Mouse (Mus musculus): ENCODE measurements around the gene AI467606. TPM values are rescaled to one million over a fixed set of nuclear protein-coding genes. Genes with fewer than 3 reads are reported as not detected.
A peak's percentile ranks its signal among the peaks of the same experiment; 100 is the strongest.

AI467606 gene
- polyA plus RNA-seq, 1 experiment: 45.0 TPM

- no peak overlapping the region for H3ac ChIP-seq (ENCODE audit: control insufficient read depth, insufficient read length)
- peaks cover 6% of the 10 kb centered on the region for H3K36me3 ChIP-seq (ENCODE audit: control insufficient read depth, insufficient read depth)
- H3K27me3 ChIP-seq (ENCODE audit: control insufficient read depth, insufficient read depth, insufficient read length): no peaks in the 10 kb centered on the region
- no peak overlapping the region for H3K4me2 ChIP-seq (ENCODE audit: low read depth)
- peaks cover 18% of the 10 kb centered on the region for H3K79me2 ChIP-seq (ENCODE audit: control insufficient read depth, insufficient read depth)
- TF ChIP-seq REST (IDR thresholded peaks at IDR 0.05; ENCODE audit: insufficient read depth, insufficient read length) (no peak), USF1 (IDR thresholded peaks at IDR 0.05; ENCODE audit: low read depth) (no peak), CEBPB (IDR thresholded peaks at IDR 0.05; ENCODE audit: insufficient read depth, poor library complexity, severe bottlenecking) (no peak), MAX (IDR thresholded peaks at IDR 0.05; ENCODE audit: low read depth) (no peak)
- no peak overlapping the region for H3K4me3 ChIP-seq
These were observed 3.1 kb upstream of the AI467606 start for GRCm38 (mm10) chr7:127088083-127088482.

GRCm38 (mm10) chr7:127088901-127089845 is 2.0 kb upstream of the AI467606 start:
- H3K4me2 ChIP-seq (ENCODE audit: low read depth): peak overlapping the region; percentile 36
- no peak overlapping the region for H3K4me3 ChIP-seq
- no peaks in the 10 kb centered on the region for H3K27me3 ChIP-seq (ENCODE audit: control insufficient read depth, insufficient read depth, insufficient read length)
- H3ac ChIP-seq (ENCODE audit: control insufficient read depth, insufficient read length): no peak overlapping the region
- peaks cover 20% of the 10 kb centered on the region for H3K79me2 ChIP-seq (ENCODE audit: control insufficient read depth, insufficient read depth)
- no peak for TF ChIP-seq TCF3 (IDR thresholded peaks at IDR 0.05; ENCODE audit: insufficient read length, low read depth)
- no peak for TF ChIP-seq POLR2A (IDR thresholded peaks at IDR 0.05; ENCODE audit: insufficient read length, low read depth)
- TF ChIP-seq REST (IDR thresholded peaks at IDR 0.05; ENCODE audit: insufficient read depth, insufficient read length): no peak
- peak; percentile 8 for TF ChIP-seq TCF12 (IDR thresholded peaks at IDR 0.05; ENCODE audit: insufficient read depth, poor library complexity, severe bottlenecking)
- TF ChIP-seq MYOD1 (IDR thresholded peaks at IDR 0.05; ENCODE audit: control insufficient read depth in 1 of 3, insufficient read length in 2 of 3, low read depth in 2 of 3): peak in 2 of 3 experiments; percentile 50 to 91
- no peak for TF ChIP-seq MAX (IDR thresholded peaks at IDR 0.05; ENCODE audit: low read depth)
- TF ChIP-seq SRF (IDR thresholded peaks at IDR 0.05; ENCODE audit: control insufficient read depth, insufficient read length, low read depth): no peak
- no peak for TF ChIP-seq CEBPB (IDR thresholded peaks at IDR 0.05; ENCODE audit: insufficient read depth, poor library complexity, severe bottlenecking)
- TF ChIP-seq USF1 (IDR thresholded peaks at IDR 0.05; ENCODE audit: low read depth): no peak
- TF ChIP-seq E2F4 (IDR thresholded peaks at IDR 0.05; ENCODE audit: insufficient read depth): no peak
- peak in 1 of 3 experiments; percentile 36 for TF ChIP-seq MYOG (IDR thresholded peaks at IDR 0.05; ENCODE audit: control insufficient read depth in 1 of 3, insufficient read depth in 1 of 3, insufficient read length in 2 of 3, low read depth in 2 of 3)
- TF ChIP-seq POLR2AphosphoS2 (IDR thresholded peaks at IDR 0.05; ENCODE audit: insufficient read length, low read depth): no peak
- peaks cover 9% of the 10 kb centered on the region for H3K36me3 ChIP-seq (ENCODE audit: control insufficient read depth, insufficient read depth)

DNA sequence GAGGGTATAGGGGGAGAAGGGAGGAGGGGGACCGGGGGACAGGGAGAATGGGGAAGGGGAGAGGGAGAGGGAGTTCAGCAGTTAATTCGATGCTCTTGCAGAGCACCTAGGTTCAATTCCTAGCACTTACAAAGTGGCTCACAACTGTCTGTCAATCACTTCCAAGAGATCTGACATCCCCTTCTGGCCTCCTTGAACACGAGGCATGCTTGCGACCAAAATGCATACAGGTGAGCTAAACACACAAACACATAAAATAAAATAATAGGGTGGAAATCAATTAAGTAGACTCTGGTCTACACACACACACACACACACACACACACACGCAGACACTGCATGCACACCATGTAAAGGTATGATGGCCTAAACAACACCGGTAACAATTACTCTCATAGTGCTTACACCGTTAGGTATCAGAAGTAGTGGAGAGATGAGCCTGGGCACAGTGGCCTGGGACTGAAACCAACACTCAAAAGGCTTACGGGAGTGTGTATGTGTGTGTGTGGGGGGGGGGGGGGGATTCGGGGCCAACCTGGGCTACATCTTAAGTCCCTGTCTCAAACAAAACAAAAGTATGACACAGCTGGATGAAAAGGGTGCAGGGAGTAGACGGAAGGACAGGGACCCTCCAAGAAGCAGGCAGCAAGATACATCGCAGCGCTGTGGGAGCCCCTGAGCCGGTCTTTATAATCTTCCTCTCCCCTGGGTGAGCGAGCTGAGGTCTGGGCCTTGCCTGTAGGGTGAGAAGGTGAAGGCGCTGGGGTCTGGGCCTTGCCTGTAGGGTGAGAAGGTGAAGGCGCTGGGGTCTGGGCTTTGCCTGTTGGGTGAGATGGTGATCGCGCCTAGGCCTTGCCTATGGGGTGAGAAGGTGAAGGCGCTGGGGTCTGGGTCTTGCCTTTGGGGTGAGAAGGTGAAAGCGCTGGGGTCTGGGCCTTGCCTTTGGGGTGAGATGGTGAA is 725 bp upstream of the AI467606 start:
- Histone ChIP-seq H3K79me2 (ENCODE audit: control insufficient read depth, insufficient read depth) (peaks cover 20% of the 10 kb centered on the region), H3ac (ENCODE audit: control insufficient read depth, insufficient read length) (peak overlapping the region; percentile 55), H3K27me3 (ENCODE audit: control insufficient read depth, insufficient read depth, insufficient read length) (no peaks in the 10 kb centered on the region), H3K4me2 (ENCODE audit: low read depth) (peak overlapping the region; percentile 76), H3K4me3 (peak overlapping the region; percentile 55), H3K36me3 (ENCODE audit: control insufficient read depth, insufficient read depth) (peaks cover 9% of the 10 kb centered on the region)
- TF ChIP-seq E2F4 (IDR thresholded peaks at IDR 0.05; ENCODE audit: insufficient read depth): no peak

DNA sequence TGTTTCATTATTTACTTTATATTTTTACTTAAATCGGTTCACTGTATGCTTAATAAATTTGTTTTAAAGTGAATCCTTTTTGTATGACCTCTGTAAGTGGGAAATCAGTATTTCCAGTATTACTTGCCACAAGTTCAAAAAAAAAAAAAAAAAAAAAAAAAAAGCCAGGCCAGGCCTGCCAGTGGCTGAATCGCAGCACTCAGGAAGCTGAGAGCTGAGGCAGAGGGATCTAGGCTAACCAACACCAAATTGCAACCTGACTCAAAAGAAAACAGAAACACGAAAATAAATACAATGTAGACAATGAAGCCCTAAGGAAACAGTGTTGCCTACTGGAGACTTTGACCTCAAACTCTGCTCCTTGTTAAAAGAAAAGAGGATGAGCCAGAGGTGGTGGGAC is 2.8 kb downstream of the AI467606 start:
- Histone ChIP-seq H3K4me2 (ENCODE audit: low read depth) (no peak overlapping the region), H3K27me3 (ENCODE audit: control insufficient read depth, insufficient read depth, insufficient read length) (no peaks in the 10 kb centered on the region), H3K36me3 (ENCODE audit: control insufficient read depth, insufficient read depth) (peaks cover 9% of the 10 kb centered on the region), H3K4me3 (no peak overlapping the region), H3ac (ENCODE audit: control insufficient read depth, insufficient read length) (no peak overlapping the region), H3K79me2 (ENCODE audit: control insufficient read depth, insufficient read depth) (peaks cover 20% of the 10 kb centered on the region)
- TF ChIP-seq REST (IDR thresholded peaks at IDR 0.05; ENCODE audit: insufficient read depth, insufficient read length) (no peak), SRF (IDR thresholded peaks at IDR 0.05; ENCODE audit: control insufficient read depth, insufficient read length, low read depth) (no peak), MYOD1 (IDR thresholded peaks at IDR 0.05; ENCODE audit: control insufficient read depth in 1 of 3, insufficient read length in 2 of 3, low read depth in 2 of 3) (no peak), TCF3 (IDR thresholded peaks at IDR 0.05; ENCODE audit: insufficient read length, low read depth) (no peak), MYOG (IDR thresholded peaks at IDR 0.05; ENCODE audit: control insufficient read depth in 1 of 3, insufficient read depth in 1 of 3, insufficient read length in 2 of 3, low read depth in 2 of 3) (no peak), TCF12 (IDR thresholded peaks at IDR 0.05; ENCODE audit: insufficient read depth, poor library complexity, severe bottlenecking) (no peak), POLR2AphosphoS2 (IDR thresholded peaks at IDR 0.05; ENCODE audit: insufficient read length, low read depth) (no peak), POLR2A (IDR thresholded peaks at IDR 0.05; ENCODE audit: insufficient read length, low read depth) (no peak), USF1 (IDR thresholded peaks at IDR 0.05; ENCODE audit: low read depth) (no peak), CEBPB (IDR thresholded peaks at IDR 0.05; ENCODE audit: insufficient read depth, poor library complexity, severe bottlenecking) (no peak), E2F4 (IDR thresholded peaks at IDR 0.05; ENCODE audit: insufficient read depth) (no peak), MAX (IDR thresholded peaks at IDR 0.05; ENCODE audit: low read depth) (no peak)

Data from myocyte (in vitro differentiated cells).